Mouse (Mus musculus): ENCODE results near the gene Socs4.

DNA sequence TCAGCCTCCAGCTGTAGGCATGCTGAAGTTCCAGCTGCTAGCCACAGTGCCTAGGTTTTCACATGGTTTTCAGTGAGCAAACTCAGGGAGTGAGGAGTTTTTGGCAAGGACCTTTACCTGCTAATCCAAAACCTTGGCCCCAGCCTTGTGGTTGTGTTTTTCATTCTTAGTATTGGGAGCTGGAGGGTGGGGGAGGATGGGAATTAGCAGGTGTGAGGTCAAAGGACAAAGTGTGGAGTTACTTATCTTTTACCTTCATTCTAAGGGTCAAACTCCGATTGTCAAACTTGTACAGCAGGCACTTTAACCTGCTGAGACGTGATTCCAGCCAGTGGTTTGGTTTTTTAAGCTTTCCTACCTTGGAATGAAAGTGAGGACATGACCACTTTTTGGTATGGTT, 19.5 kb downstream of the Socs4 start:
- no peak for TF ChIP-seq CTCF (IDR thresholded peaks at IDR 0.05)
- TF ChIP-seq POLR2A (IDR thresholded peaks at IDR 0.05; ENCODE audit: insufficient read depth, low read depth, low read length), result no peak

All from heart, adult 2 months (tissue).